Mouse (Mus musculus): Measurements from ENCODE around the gene Pdilt.

GRCm38 (mm10) chr7:119516272-119516558 is 7.1 kb downstream of the Pdilt start:
- TF ChIP-seq CTCF (IDR thresholded peaks at IDR 0.05) (no peak), EP300 (IDR thresholded peaks at IDR 0.05) (no peak)

All from lung, postnatal 0 days (tissue).